Mouse (Mus musculus) mesoderm, embryonic 11.5 days (tissue): Measurements from ENCODE around the gene March2.

Experiments
- DNase-seq: peaks from one replicate; pipeline ENCODE4 v3.0.0-alpha.2; 2012; ENCODE audit warnings: low read depth, low spot score

March2 gene

GRCm38 (mm10) chr17:33637038-33637437 is 81.4 kb downstream of the March2 start:
- DNase-seq: no peak
